Mouse (Mus musculus): ENCODE data around the gene Ubxn11. TPM values are rescaled to one million over a fixed set of nuclear protein-coding genes. Genes with fewer than 3 reads are reported as not detected.
A peak's percentile ranks its signal among the peaks of the same experiment; 100 is the strongest.
"Not testable (repeated sequence)": the region's sequence is repeated elsewhere in the genome, so short reads cannot be mapped to it uniquely, and the experiment has no call there.

Ubxn11 gene
- polyA plus RNA-seq, 1 experiment = 120 TPM

DNA sequence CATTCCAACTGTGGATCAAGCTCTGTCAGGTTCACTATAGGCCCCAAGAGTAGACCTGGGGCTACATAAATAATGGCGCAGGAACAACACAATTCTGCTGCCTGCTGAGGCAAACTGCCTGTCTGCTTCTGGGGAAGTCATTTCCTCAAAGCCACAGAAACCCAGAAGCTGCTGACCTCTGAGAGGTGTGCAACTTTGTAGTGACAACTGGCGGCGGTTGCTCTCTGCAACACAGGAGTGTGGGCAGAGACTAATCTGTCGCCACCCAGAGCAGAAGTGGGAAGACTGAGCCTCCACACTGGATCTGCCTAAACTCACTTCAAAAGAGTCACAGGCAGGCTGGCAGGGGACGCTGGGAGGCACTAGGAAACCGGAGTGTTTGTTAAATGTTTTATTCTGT, 27.1 kb downstream of the Ubxn11 start:
- DNase-seq = peak; percentile 25
- TF ChIP-seq POLR2A (IDR thresholded peaks at IDR 0.05; ENCODE audit: control insufficient read depth, extremely low read depth, insufficient read depth, low read length, poor library complexity) (no peak), CTCF (IDR thresholded peaks at IDR 0.05; ENCODE audit: borderline replicate concordance, control insufficient read depth, extremely low read depth, insufficient read depth, low read length, poor library complexity) (no peak)
- WGBS = 8% methylated on average over 6 of the region's 6 CpGs
- Histone ChIP-seq H3K4me1 (replicated peaks; ENCODE audit: control insufficient read depth, insufficient read depth, low read length) (peaks cover 32% of the 10 kb centered on the region), H3K27ac (ENCODE audit: control insufficient read depth, insufficient read depth, low read length) (peak overlapping the region; percentile 56; the same call in 1 of the 2 replicates), H3K27me3 (ENCODE audit: control insufficient read depth, insufficient read depth, low read length) (no peaks in the 10 kb centered on the region), H3K36me3 (ENCODE audit: control insufficient read depth, insufficient read depth, low read length) (no peaks in the 10 kb centered on the region), H3K4me3 (ENCODE audit: control insufficient read depth, insufficient read depth, low read length) (no peak overlapping the region)

- H3K36me3 ChIP-seq (ENCODE audit: control insufficient read depth, insufficient read depth, low read length) = peaks cover 4% of the 10 kb centered on the region; the same call in 1 of the 2 replicates
- H3K4me1 ChIP-seq (replicated peaks; ENCODE audit: control insufficient read depth, insufficient read depth, low read length) = peaks cover 17% of the 10 kb centered on the region
- H3K4me3 ChIP-seq (ENCODE audit: control insufficient read depth, insufficient read depth, low read length) = no peak overlapping the region
- DNase-seq = no peak
- no peaks in the 10 kb centered on the region for H3K27me3 ChIP-seq (ENCODE audit: control insufficient read depth, insufficient read depth, low read length)
- WGBS = 95% methylated on average over 3 of the region's 3 CpGs
- TF ChIP-seq CTCF (IDR thresholded peaks at IDR 0.05; ENCODE audit: borderline replicate concordance, control insufficient read depth, extremely low read depth, insufficient read depth, low read length, poor library complexity) (no peak), POLR2A (IDR thresholded peaks at IDR 0.05; ENCODE audit: control insufficient read depth, extremely low read depth, insufficient read depth, low read length, poor library complexity) (no peak)
- H3K27ac ChIP-seq (ENCODE audit: control insufficient read depth, insufficient read depth, low read length) = no peak overlapping the region
Observed at GRCm38 (mm10) chr4:134132117-134132516, 29.7 kb downstream of the Ubxn11 start.

DNA sequence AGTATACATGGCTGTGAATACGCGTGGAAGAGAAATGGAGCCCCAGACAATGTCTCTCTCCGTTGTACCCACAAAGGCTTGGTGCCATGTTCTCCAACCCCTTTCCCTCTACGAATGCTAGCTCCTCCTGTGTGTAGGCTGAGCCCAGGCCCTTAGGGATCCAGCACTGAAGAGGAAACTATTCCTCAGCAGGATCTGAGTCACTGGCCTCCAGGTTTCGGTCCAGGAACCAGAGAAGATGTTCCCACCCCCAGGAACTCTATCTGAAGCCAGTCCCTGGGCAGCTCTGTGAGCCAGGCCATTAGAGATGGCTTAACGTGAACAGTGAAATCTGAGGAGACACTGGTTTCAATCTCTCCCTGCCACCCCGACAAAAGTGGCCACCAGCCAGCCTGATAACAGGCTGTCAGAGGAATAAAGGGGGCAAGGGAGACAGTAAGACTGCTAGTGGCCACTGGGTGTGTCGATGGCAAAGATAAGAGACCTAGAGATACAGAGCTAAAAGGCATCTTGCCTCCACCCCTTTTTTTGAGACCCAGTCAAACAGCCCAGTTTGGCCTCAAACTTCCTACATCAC, 30.2 kb downstream of the Ubxn11 start:
- no peak for TF ChIP-seq CTCF (IDR thresholded peaks at IDR 0.05; ENCODE audit: borderline replicate concordance, control insufficient read depth, extremely low read depth, insufficient read depth, low read length, poor library complexity)
- no peak for TF ChIP-seq POLR2A (IDR thresholded peaks at IDR 0.05; ENCODE audit: control insufficient read depth, extremely low read depth, insufficient read depth, low read length, poor library complexity)

DNA sequence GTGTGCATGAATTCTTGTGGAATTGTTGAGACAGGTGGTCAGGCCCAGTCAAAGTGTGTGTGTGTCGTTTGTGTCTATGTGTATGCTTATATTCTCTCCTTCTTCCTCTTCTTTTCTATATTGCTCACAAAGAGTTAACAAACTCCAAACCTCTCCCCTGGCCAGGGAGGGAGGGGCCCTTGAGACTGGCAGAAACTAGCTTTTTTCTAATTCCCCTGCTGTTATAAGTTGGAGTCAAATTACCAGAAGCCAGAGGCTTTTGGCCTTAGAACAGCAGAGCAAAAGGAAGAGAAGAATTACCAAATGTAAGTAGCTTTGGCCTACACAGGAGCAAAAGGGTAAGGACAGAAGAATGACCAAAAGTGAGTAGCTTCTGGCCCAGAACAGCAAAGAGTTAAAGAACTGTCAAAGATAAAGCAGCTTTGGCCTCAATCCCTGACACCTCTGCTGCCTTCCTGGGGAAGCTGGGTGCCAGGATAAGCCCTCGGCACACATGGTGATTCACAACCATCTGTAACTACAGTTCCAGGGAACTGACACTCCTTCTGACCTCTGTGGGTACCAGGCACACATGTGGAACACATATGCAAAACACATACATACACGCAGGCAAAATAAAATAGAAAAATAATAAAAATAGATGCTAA, 34.0 kb downstream of the Ubxn11 start:
- H3K4me1 ChIP-seq (replicated peaks; ENCODE audit: control insufficient read depth, insufficient read depth, low read length) = no peaks in the 10 kb centered on the region
- TF ChIP-seq CTCF (IDR thresholded peaks at IDR 0.05; ENCODE audit: borderline replicate concordance, control insufficient read depth, extremely low read depth, insufficient read depth, low read length, poor library complexity) = no peak
- no peak for TF ChIP-seq POLR2A (IDR thresholded peaks at IDR 0.05; ENCODE audit: control insufficient read depth, extremely low read depth, insufficient read depth, low read length, poor library complexity)
- H3K27me3 ChIP-seq (ENCODE audit: control insufficient read depth, insufficient read depth, low read length) = no peaks in the 10 kb centered on the region
- H3K27ac ChIP-seq (ENCODE audit: control insufficient read depth, insufficient read depth, low read length) = no peak overlapping the region
- peaks cover 17% of the 10 kb centered on the region for H3K36me3 ChIP-seq (ENCODE audit: control insufficient read depth, insufficient read depth, low read length)
- 82% methylated on average over 3 of the region's 3 CpGs for WGBS
- DNase-seq = no peak
- H3K4me3 ChIP-seq (ENCODE audit: control insufficient read depth, insufficient read depth, low read length) = no peak overlapping the region

More for the DNA sequence above, 30.2 kb downstream of the Ubxn11 start:
- Histone ChIP-seq H3K36me3 (ENCODE audit: control insufficient read depth, insufficient read depth, low read length) (peaks cover 8% of the 10 kb centered on the region; the same call in 1 of the 2 replicates), H3K27ac (ENCODE audit: control insufficient read depth, insufficient read depth, low read length) (no peak overlapping the region), H3K27me3 (ENCODE audit: control insufficient read depth, insufficient read depth, low read length) (no peaks in the 10 kb centered on the region), H3K4me3 (ENCODE audit: control insufficient read depth, insufficient read depth, low read length) (no peak overlapping the region), H3K4me1 (replicated peaks; ENCODE audit: control insufficient read depth, insufficient read depth, low read length) (peaks cover 12% of the 10 kb centered on the region)
- no peak for DNase-seq
- 93% methylated on average over 8 of the region's 8 CpGs for WGBS

DNA sequence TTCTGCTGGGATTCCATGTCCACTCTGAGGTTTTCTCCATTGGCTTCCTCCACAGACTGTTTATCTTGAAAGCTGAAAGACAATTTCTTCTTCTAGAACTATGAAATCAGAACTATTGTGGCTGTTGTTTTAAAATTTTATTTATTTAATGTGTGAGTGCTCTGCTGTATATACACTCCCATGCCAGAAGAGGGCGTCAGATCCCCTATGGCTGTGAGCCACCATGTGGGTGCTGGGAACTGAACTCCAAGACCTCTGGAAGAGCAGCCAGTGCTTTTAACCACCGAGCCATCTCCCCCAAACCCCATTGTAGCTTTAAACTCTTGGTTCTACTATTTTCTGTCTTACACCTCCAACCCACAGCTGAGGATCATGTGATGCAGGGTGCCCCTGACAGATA, 36.5 kb downstream of the Ubxn11 start:
- TF ChIP-seq CTCF (IDR thresholded peaks at IDR 0.05; ENCODE audit: borderline replicate concordance, control insufficient read depth, extremely low read depth, insufficient read depth, low read length, poor library complexity) = no peak
- no peak for TF ChIP-seq POLR2A (IDR thresholded peaks at IDR 0.05; ENCODE audit: control insufficient read depth, extremely low read depth, insufficient read depth, low read length, poor library complexity)
- Histone ChIP-seq H3K27ac (ENCODE audit: control insufficient read depth, insufficient read depth, low read length) (no peak overlapping the region), H3K27me3 (ENCODE audit: control insufficient read depth, insufficient read depth, low read length) (no peaks in the 10 kb centered on the region), H3K4me3 (ENCODE audit: control insufficient read depth, insufficient read depth, low read length) (no peak overlapping the region), H3K4me1 (replicated peaks; ENCODE audit: control insufficient read depth, insufficient read depth, low read length) (no peaks in the 10 kb centered on the region), H3K36me3 (ENCODE audit: control insufficient read depth, insufficient read depth, low read length) (peaks cover 19% of the 10 kb centered on the region)
- no peak for DNase-seq
- 98% methylated on average over 2 of the region's 2 CpGs for WGBS

DNA sequence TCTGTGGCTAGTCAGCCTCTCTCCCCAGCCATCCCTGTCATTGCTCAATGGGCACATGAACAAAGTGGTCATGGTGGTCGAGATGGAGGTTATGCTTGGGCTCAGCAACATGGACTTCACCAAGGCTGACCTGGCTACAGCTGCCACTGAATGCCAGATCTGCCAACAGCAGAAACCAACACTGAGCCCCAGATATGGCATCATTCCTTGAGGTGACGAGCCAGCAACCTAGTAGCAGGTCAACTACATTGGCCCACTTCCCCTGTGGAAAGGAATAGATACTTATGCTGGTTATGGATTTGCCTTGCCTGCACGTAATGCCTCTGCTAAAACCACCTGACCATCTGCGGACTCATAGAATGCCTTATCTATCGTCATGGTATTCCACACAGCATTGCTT, 41.9 kb downstream of the Ubxn11 start:
- peaks cover 41% of the 10 kb centered on the region for H3K36me3 ChIP-seq (ENCODE audit: control insufficient read depth, insufficient read depth, low read length)
- DNase-seq; H3K4me1 ChIP-seq (replicated peaks; ENCODE audit: control insufficient read depth, insufficient read depth, low read length); H3K4me3 ChIP-seq (ENCODE audit: control insufficient read depth, insufficient read depth, low read length); H3K27me3 ChIP-seq (ENCODE audit: control insufficient read depth, insufficient read depth, low read length); H3K27ac ChIP-seq (ENCODE audit: control insufficient read depth, insufficient read depth, low read length): not testable (repeated sequence)
- WGBS = over 99% methylated on average over 5 of the region's 5 CpGs

DNA sequence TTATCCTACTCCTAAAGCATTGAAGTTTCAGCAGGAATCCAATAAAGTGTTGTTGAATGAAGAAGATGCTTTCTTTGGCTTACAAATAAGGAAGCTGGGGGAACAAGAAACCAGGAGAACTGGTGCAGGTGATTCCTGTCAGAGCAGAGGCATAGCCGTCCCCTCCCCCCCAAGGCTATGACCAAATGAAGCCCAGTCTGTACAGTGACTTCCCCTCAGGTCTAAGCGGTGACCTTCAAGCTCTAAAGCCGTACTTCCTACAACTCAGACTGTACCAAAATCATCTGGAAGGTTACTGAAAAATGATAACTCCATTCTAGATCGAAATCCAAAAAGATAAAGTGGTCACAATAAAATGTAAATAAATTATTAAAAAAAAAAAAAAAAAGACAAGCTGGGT, 47.0 kb downstream of the Ubxn11 start:
- TF ChIP-seq POLR2A (IDR thresholded peaks at IDR 0.05; ENCODE audit: control insufficient read depth, extremely low read depth, insufficient read depth, low read length, poor library complexity) (no peak), CTCF (IDR thresholded peaks at IDR 0.05; ENCODE audit: borderline replicate concordance, control insufficient read depth, extremely low read depth, insufficient read depth, low read length, poor library complexity) (no peak)
- Histone ChIP-seq H3K27ac (ENCODE audit: control insufficient read depth, insufficient read depth, low read length) (no peak overlapping the region), H3K4me3 (ENCODE audit: control insufficient read depth, insufficient read depth, low read length) (no peak overlapping the region), H3K4me1 (replicated peaks; ENCODE audit: control insufficient read depth, insufficient read depth, low read length) (no peaks in the 10 kb centered on the region), H3K27me3 (ENCODE audit: control insufficient read depth, insufficient read depth, low read length) (no peaks in the 10 kb centered on the region), H3K36me3 (ENCODE audit: control insufficient read depth, insufficient read depth, low read length) (peaks cover 78% of the 10 kb centered on the region)
- 94% methylated on average over 4 of the region's 4 CpGs for WGBS
- DNase-seq = no peak

All from thymus, adult 2 months (tissue).